Mouse (Mus musculus) frontal cortex, postnatal 36 days (tissue): Measurements from ENCODE around the gene Sdk2.

Source experiments
- DNase-seq, 2 experiments: peaks; one replicate each; pipeline ENCODE4 v3.0.0; 2022; ENCODE audit warnings: low spot score in 2 of 2

Sdk2 gene

GRCm38 (mm10) chr11:113930112-113930511 is 136.7 kb downstream of the Sdk2 start:
- no peak for DNase-seq

- DNase-seq = no peak
Observed at GRCm38 (mm10) chr11:113928831-113929230, 138.0 kb downstream of the Sdk2 start.

GRCm38 (mm10) chr11:113928291-113928690 is 138.6 kb downstream of the Sdk2 start:
- DNase-seq = peak; percentile 39 to 51

- peak; percentile 38 to 48 for DNase-seq
Observed at GRCm38 (mm10) chr11:113927826-113928225, 139.0 kb downstream of the Sdk2 start.

GRCm38 (mm10) chr11:113927231-113927630 is 139.6 kb downstream of the Sdk2 start:
- DNase-seq = peak; percentile 87 to 95

GRCm38 (mm10) chr11:113923137-113923536 is 143.7 kb downstream of the Sdk2 start:
- DNase-seq = no peak

- DNase-seq = no peak
Observed at GRCm38 (mm10) chr11:113903131-113903860, 163.6 kb downstream of the Sdk2 start.

- no peak for DNase-seq
Observed at GRCm38 (mm10) chr11:113901906-113902305, 164.9 kb downstream of the Sdk2 start.

- no peak for DNase-seq
Observed at GRCm38 (mm10) chr11:113898671-113899070, 168.2 kb downstream of the Sdk2 start.

- DNase-seq = peak in 1 of 2 experiments; percentile 30
Observed at GRCm38 (mm10) chr11:113896006-113896405, 170.8 kb downstream of the Sdk2 start.

GRCm38 (mm10) chr11:113892924-113893323 is 173.9 kb downstream of the Sdk2 start:
- peak; percentile 31 to 38 for DNase-seq

- no peak for DNase-seq
Observed at GRCm38 (mm10) chr11:113892067-113892466, 174.8 kb downstream of the Sdk2 start.

- DNase-seq = no peak
Observed at GRCm38 (mm10) chr11:113888156-113888750, 178.6 kb downstream of the Sdk2 start.

- DNase-seq = no peak
Observed at GRCm38 (mm10) chr11:113886299-113886698, 180.5 kb downstream of the Sdk2 start.

GRCm38 (mm10) chr11:113884962-113885361 is 181.9 kb downstream of the Sdk2 start:
- DNase-seq = no peak

GRCm38 (mm10) chr11:113883031-113883430 is 183.8 kb downstream of the Sdk2 start:
- peak; percentile 75 to 79 for DNase-seq

- no peak for DNase-seq
Observed at GRCm38 (mm10) chr11:113881864-113882263, 185.0 kb downstream of the Sdk2 start.

- no peak for DNase-seq
Observed at GRCm38 (mm10) chr11:113867066-113867465, 199.8 kb downstream of the Sdk2 start.

- peak; percentile 81 to 85 for DNase-seq
Observed at GRCm38 (mm10) chr11:113865627-113866026, 201.2 kb downstream of the Sdk2 start.

- peak in 1 of 2 experiments; percentile 16 for DNase-seq
Observed at GRCm38 (mm10) chr11:113863408-113863807, 203.4 kb downstream of the Sdk2 start.

- DNase-seq = no peak
Observed at GRCm38 (mm10) chr11:113855661-113856060, 211.2 kb downstream of the Sdk2 start.

GRCm38 (mm10) chr11:113851750-113852149 is 215.1 kb downstream of the Sdk2 start:
- peak; percentile 6 to 7 for DNase-seq

GRCm38 (mm10) chr11:113849322-113849721 is 217.5 kb downstream of the Sdk2 start:
- DNase-seq = no peak
